Mouse (Mus musculus): ENCODE measurements around the gene Gm37419. TPM values are rescaled to one million over a fixed set of nuclear protein-coding genes. Genes with fewer than 3 reads are reported as not detected.

The Gm37419 gene
- polyA plus RNA-seq, 2 experiments: not detected

DNA sequence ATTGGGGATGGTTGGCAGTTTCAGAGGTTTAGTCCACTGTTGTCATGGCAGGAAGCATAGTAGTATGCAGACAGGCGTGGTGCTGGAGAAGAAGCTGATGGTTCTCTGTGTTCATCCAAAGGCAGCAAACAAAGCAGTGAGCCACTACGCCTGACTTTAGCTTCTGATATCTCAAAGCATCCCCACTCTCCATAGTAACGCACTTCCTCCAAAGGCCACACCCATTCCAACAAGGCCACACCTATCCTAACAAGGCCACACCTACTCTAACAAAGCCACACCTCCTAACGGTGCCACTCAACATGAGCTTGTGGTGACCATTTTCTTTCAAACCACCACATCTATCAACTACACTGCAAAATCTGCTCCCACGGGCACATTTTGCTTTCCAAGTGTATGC is 45.0 kb downstream of the Gm37419 start:
- WGBS (ENCODE audit: insufficient replicate concordance): 64% methylated on average over 5 of the region's 5 CpGs
- no peak for DNase-seq (ENCODE audit: low read depth in 3 of 3, low spot score in 3 of 3)
- Histone ChIP-seq H3K4me2 (ENCODE audit: low read depth) (no peak overlapping the region), H3K9me3 (ENCODE audit: control insufficient read depth, low read length) (no peaks in the 10 kb centered on the region), H3K9ac (replicated peaks) (no peak overlapping the region), H3K4me1 (replicated peaks; ENCODE audit: control insufficient read depth in 2 of 2, insufficient read depth in 2 of 2, low read length in 1 of 2) (peaks cover 0 to 5% of the 10 kb centered on the region in 2 experiments; a peak in 1 of 4 replicates), H3K4me3 (ENCODE audit: insufficient read depth in 1 of 2, low read depth in 2 of 2, low read length in 2 of 2) (no peak overlapping the region), H3K36me3 (replicated peaks; ENCODE audit: control insufficient read depth, insufficient read depth, low read depth) (no peaks in the 10 kb centered on the region), H3K27ac (no peak overlapping the region), H3K27me3 (ENCODE audit: control insufficient read depth, insufficient read depth, low read length) (no peaks in the 10 kb centered on the region)
- no peak for ATAC-seq (ENCODE audit: insufficient read depth)
- TF ChIP-seq EP300 (IDR thresholded peaks at IDR 0.05; ENCODE audit: low read depth) (no peak), CTCF (IDR thresholded peaks at IDR 0.05; ENCODE audit: low read depth) (no peak)

DNA sequence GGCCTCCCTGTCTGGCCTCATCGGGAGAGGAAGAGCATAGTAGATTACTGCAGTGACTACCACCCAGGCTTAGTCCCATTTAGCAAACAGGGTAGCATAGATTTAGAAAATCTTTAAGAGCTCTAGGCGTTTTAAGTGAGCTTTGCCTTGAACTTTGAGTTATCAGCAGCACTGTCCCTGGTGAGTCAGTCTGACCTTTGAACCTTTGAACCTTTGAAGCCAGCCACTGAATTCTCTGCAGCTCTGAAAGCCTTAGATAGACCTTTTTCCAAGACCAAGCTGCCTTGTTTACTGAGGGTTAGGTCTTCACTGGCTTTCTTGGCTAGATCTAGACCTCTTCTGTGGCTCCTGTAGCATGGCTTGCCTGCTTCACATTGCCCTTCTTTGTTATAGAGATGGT is 46.2 kb downstream of the Gm37419 start:
- peaks cover 0 to 5% of the 10 kb centered on the region in 2 experiments; a peak in 1 of 4 replicates for H3K4me1 ChIP-seq (replicated peaks; ENCODE audit: control insufficient read depth in 2 of 2, insufficient read depth in 2 of 2, low read length in 1 of 2)
- TF ChIP-seq CTCF (IDR thresholded peaks at IDR 0.05; ENCODE audit: low read depth): no peak
- no peak for TF ChIP-seq EP300 (IDR thresholded peaks at IDR 0.05; ENCODE audit: low read depth)
- no peak overlapping the region for H3K27ac ChIP-seq
- no peak overlapping the region for H3K9ac ChIP-seq (replicated peaks)
- ATAC-seq (ENCODE audit: insufficient read depth) (no peak), DNase-seq (ENCODE audit: low read depth in 3 of 3, low spot score in 3 of 3) (no peak)
- no peaks in the 10 kb centered on the region for H3K9me3 ChIP-seq (ENCODE audit: control insufficient read depth, low read length)
- WGBS (ENCODE audit: insufficient replicate concordance): 34% methylated on average over 2 of the region's 2 CpGs
- H3K4me2 ChIP-seq (ENCODE audit: low read depth): no peak overlapping the region
- H3K27me3 ChIP-seq (ENCODE audit: control insufficient read depth, insufficient read depth, low read length): no peaks in the 10 kb centered on the region
- no peak overlapping the region for H3K4me3 ChIP-seq (ENCODE audit: insufficient read depth in 1 of 2, low read depth in 2 of 2, low read length in 2 of 2)
- H3K36me3 ChIP-seq (replicated peaks; ENCODE audit: control insufficient read depth, insufficient read depth, low read depth): no peaks in the 10 kb centered on the region

DNA sequence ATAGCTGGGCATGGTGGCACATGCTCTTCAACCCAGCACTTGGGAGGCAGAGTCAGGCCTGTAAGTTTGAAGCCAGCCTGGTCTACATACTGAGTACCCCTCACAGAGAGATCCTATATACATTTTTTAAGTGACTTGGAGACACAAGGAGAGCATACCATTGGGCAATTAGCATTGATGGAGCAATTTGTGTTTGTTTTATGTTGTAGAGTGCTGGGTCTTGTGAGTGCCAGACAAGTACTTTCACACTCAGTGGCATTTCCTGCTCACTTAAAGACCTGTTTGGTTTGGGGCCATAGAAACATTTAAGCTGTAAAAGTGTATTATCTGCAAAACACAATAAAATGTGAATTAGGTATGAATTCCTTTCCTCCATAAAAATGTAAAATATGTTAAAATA is 47.5 kb downstream of the Gm37419 start:
- no peak overlapping the region for H3K9ac ChIP-seq (replicated peaks)
- ATAC-seq (ENCODE audit: insufficient read depth) (no peak), DNase-seq (ENCODE audit: low read depth in 3 of 3, low spot score in 3 of 3) (no peak)

DNA sequence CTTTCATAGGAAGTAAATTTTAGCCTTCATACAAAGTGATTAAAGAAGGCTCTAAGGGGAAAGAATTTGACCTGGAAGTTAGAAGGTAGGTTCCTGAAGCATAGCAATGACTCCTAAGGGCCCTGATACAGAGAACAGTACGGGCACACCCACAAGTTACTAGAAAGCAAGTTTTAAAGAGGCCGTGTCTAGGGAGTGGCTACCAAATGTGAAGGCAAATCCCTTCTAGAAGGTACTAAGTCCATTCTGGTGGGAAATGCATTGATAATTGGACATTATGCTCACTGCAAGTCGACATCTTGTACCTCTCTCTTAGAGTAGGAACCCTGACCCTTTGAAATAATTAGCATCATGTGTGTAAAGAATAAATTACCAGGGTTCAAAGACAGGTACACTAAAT is 48.1 kb downstream of the Gm37419 start:
- H3K36me3 ChIP-seq (replicated peaks; ENCODE audit: control insufficient read depth, insufficient read depth, low read depth): no peaks in the 10 kb centered on the region
- no peaks in the 10 kb centered on the region for H3K9me3 ChIP-seq (ENCODE audit: control insufficient read depth, low read length)
- no peak for ATAC-seq (ENCODE audit: insufficient read depth)

More for the DNA sequence above, 47.5 kb downstream of the Gm37419 start:
- H3K36me3 ChIP-seq (replicated peaks; ENCODE audit: control insufficient read depth, insufficient read depth, low read depth): no peaks in the 10 kb centered on the region
- H3K9me3 ChIP-seq (ENCODE audit: control insufficient read depth, low read length): no peaks in the 10 kb centered on the region
- H3K4me1 ChIP-seq (replicated peaks; ENCODE audit: control insufficient read depth in 2 of 2, insufficient read depth in 2 of 2, low read length in 1 of 2): peaks cover 0 to 5% of the 10 kb centered on the region in 2 experiments; a peak in 1 of 4 replicates
- TF ChIP-seq CTCF (IDR thresholded peaks at IDR 0.05; ENCODE audit: low read depth): no peak
- TF ChIP-seq EP300 (IDR thresholded peaks at IDR 0.05; ENCODE audit: low read depth): no peak
- H3K27ac ChIP-seq: no peak overlapping the region
- no peaks in the 10 kb centered on the region for H3K27me3 ChIP-seq (ENCODE audit: control insufficient read depth, insufficient read depth, low read length)
- H3K4me3 ChIP-seq (ENCODE audit: insufficient read depth in 1 of 2, low read depth in 2 of 2, low read length in 2 of 2): no peak overlapping the region
- H3K4me2 ChIP-seq (ENCODE audit: low read depth): no peak overlapping the region

More for the DNA sequence above, 48.1 kb downstream of the Gm37419 start:
- DNase-seq (ENCODE audit: low read depth in 3 of 3, low spot score in 3 of 3): no peak
- H3K4me3 ChIP-seq (ENCODE audit: insufficient read depth in 1 of 2, low read depth in 2 of 2, low read length in 2 of 2): no peak overlapping the region
- H3K27me3 ChIP-seq (ENCODE audit: control insufficient read depth, insufficient read depth, low read length): no peaks in the 10 kb centered on the region
- TF ChIP-seq CTCF (IDR thresholded peaks at IDR 0.05; ENCODE audit: low read depth) (no peak), EP300 (IDR thresholded peaks at IDR 0.05; ENCODE audit: low read depth) (no peak)
- H3K4me2 ChIP-seq (ENCODE audit: low read depth): no peak overlapping the region
- H3K27ac ChIP-seq: no peak overlapping the region
- 56% methylated on average over 3 of the region's 3 CpGs for WGBS (ENCODE audit: insufficient replicate concordance)
- H3K4me1 ChIP-seq (replicated peaks; ENCODE audit: control insufficient read depth in 2 of 2, insufficient read depth in 2 of 2, low read length in 1 of 2): peaks cover 0 to 5% of the 10 kb centered on the region in 2 experiments; a peak in 1 of 4 replicates
- no peak overlapping the region for H3K9ac ChIP-seq (replicated peaks)

Other genes starting within 250 kb of the Gm37419 start
- 0.04 and 0.39 TPM in 2 replicates for gene Sst, start 97.5 kb upstream of the Gm37419 start, polyA plus RNA-seq (2012; rRNA removed)
- gene Sst, start 97.5 kb upstream of the Gm37419 start, polyA plus RNA-seq (2014; fragmentation: Nextera tagmentation; extraction: Ambion mirVana): not detected in 2 replicates
- not detected in 2 replicates for gene Rtp2, start 56.1 kb upstream of the Gm37419 start, polyA plus RNA-seq (2012; rRNA removed)
- gene Rtp2, start 56.1 kb upstream of the Gm37419 start, polyA plus RNA-seq (2014; fragmentation: Nextera tagmentation; extraction: Ambion mirVana): not detected in 2 replicates
- 0.56 and 0.63 TPM in 2 replicates for gene Bcl6, start 370 bp downstream of the Gm37419 start, polyA plus RNA-seq (2012; rRNA removed)
- 0.15 and 0.19 TPM in 2 replicates for gene Bcl6, start 370 bp downstream of the Gm37419 start, polyA plus RNA-seq (2014; fragmentation: Nextera tagmentation; extraction: Ambion mirVana)

Measured in liver, embryonic 14.5 days (tissue).